Mouse (Mus musculus) MEL (cell line): ENCODE results near the gene Gm21103.
"Not testable (repeated sequence)": the region's sequence is repeated elsewhere in the genome, so short reads cannot be mapped to it uniquely, and the experiment has no call there.

ENCODE experiments used
- CHD2 ChIP-seq: IDR thresholded peaks from 2 replicates; pipeline ENCODE4 v1.6.1; 2011; ENCODE audit warnings: low read length, improper control_type of control experiment
- CTCF ChIP-seq, 3 experiments: IDR thresholded peaks in 2 of 3; conservative IDR thresholded peaks in 1 of 3; 2 replicates each; pipeline ENCODE4 v1.5.1; 2011 to 2012; ENCODE audit warnings: low read length in 3 of 3, low read depth in 2 of 3, mild to moderate bottlenecking in 2 of 3, improper control_type of control experiment in 1 of 3, inconsistent platforms in 1 of 3, mixed read lengths in 1 of 3, moderate library complexity in 1 of 3; ENCODE audit not compliant: control insufficient read depth in 1 of 3, insufficient read depth in 1 of 3, poor library complexity in 1 of 3, severe bottlenecking in 1 of 3
- EP300 ChIP-seq, 2 experiments: IDR thresholded peaks; 2 replicates each; pipeline ENCODE4 v1.6.1; 2011; ENCODE audit warnings: improper control_type of control experiment in 2 of 2, low read length in 2 of 2, low read depth in 1 of 2, mild to moderate bottlenecking in 1 of 2
- GATA1 ChIP-seq: IDR thresholded peaks from 2 replicates; pipeline ENCODE4 v1.6.1; 2011; ENCODE audit warnings: low read depth, low read length, improper control_type of control experiment
- MAX ChIP-seq: IDR thresholded peaks from 2 replicates; pipeline ENCODE4 v1.6.1; 2011; ENCODE audit warnings: low read length, improper control_type of control experiment
- NELFE ChIP-seq: IDR thresholded peaks from 2 replicates; pipeline ENCODE4 v1.6.1; 2011; ENCODE audit warnings: low read depth, low read length, improper control_type of control experiment
- NRF1 ChIP-seq: IDR thresholded peaks from 2 replicates; pipeline ENCODE4 v1.6.1; 2014; ENCODE audit warnings: low read depth, mild to moderate bottlenecking, inconsistent platforms, low read length, improper control_type of control experiment, moderate library complexity; ENCODE audit not compliant: poor library complexity, insufficient read depth, severe bottlenecking
- POLR2A ChIP-seq, 2 experiments: IDR thresholded peaks; 2 replicates each; pipeline ENCODE4 v1.6.1; 2011 to 2012; ENCODE audit warnings: low read length in 2 of 2, mild to moderate bottlenecking in 2 of 2, control low read depth in 1 of 2, improper control_type of control experiment in 1 of 2, low read depth in 1 of 2, moderate library complexity in 1 of 2; ENCODE audit not compliant: control insufficient read depth in 1 of 2, insufficient read depth in 1 of 2, poor library complexity in 1 of 2
- POLR2AphosphoS2 ChIP-seq: IDR thresholded peaks from 2 replicates; pipeline ENCODE4 v1.6.1; 2011; ENCODE audit warnings: low read length, improper control_type of control experiment
- POLR2AphosphoS5 ChIP-seq: IDR thresholded peaks from 2 replicates; pipeline ENCODE4 v1.6.1; 2012; ENCODE audit warnings: low read depth, borderline replicate concordance, mild to moderate bottlenecking, inconsistent platforms, low read length, moderate library complexity, mixed read lengths
- RAD21 ChIP-seq: IDR thresholded peaks from 2 replicates; pipeline ENCODE4 v1.6.1; 2011; ENCODE audit warnings: mild to moderate bottlenecking, low read depth, low read length, improper control_type of control experiment
- TBP ChIP-seq: IDR thresholded peaks from 2 replicates; pipeline ENCODE4 v1.8.0; 2011; ENCODE audit warnings: low read depth, low read length, improper control_type of control experiment

- TF ChIP-seq RAD21; MAX; POLR2AphosphoS2; EP300 (IDR thresholded peaks at IDR 0.05; ENCODE audit: low read depth in 1 of 2, low read length in 2 of 2); GATA1; CTCF (IDR thresholded peaks at IDR 0.05 in 2 of 3, conservative IDR thresholded peaks at IDR 0.05 in 1 of 3; ENCODE audit: control insufficient read depth in 1 of 3, insufficient read depth in 1 of 3, low read depth in 2 of 3, low read length in 3 of 3, poor library complexity in 1 of 3, severe bottlenecking in 1 of 3); NRF1; TBP; POLR2AphosphoS5; CHD2; POLR2A (IDR thresholded peaks at IDR 0.05; ENCODE audit: control insufficient read depth in 1 of 2, insufficient read depth in 1 of 2, low read depth in 1 of 2, low read length in 2 of 2, poor library complexity in 1 of 2); NELFE: not testable (repeated sequence)
These were observed 38.9 kb upstream of the Gm21103 start, which contains the start of gene Gm3618 for GRCm38 (mm10) chr14:6343578-6343977.
